Mouse (Mus musculus) G1E (cell line): ENCODE measurements around the gene Wnt4. TPM values are rescaled to one million over a fixed set of nuclear protein-coding genes. Genes with fewer than 3 reads are reported as not detected.

Experiments
- ATAC-seq: 2 replicates; pipeline ENCODE4 v1.8.0; 2016; ENCODE audit warnings: mild to moderate bottlenecking; ENCODE audit not compliant: insufficient number of reproducible peaks, poor library complexity, low FRiP score, severe bottlenecking; ENCODE audit errors: extremely low read depth
- DNase-seq: peaks from one replicate; pipeline ENCODE4 v3.0.0; 2012; ENCODE audit warnings: low spot score
- H3K27me3 ChIP-seq: 2 replicates; pipeline ENCODE4 v1.6.1; 2012; ENCODE audit warnings: mild to moderate bottlenecking, low read length, inconsistent platforms; ENCODE audit not compliant: insufficient read depth
- H3K36me3 ChIP-seq: replicated peaks from 2 replicates; pipeline ENCODE3; 2012; ENCODE audit warnings: mild to moderate bottlenecking, inconsistent platforms
- H3K4me1 ChIP-seq: 2 replicates; pipeline ENCODE4 v1.6.1; 2012; ENCODE audit warnings: low read depth, low read length, inconsistent platforms, mixed read lengths; ENCODE audit not compliant: insufficient read depth
- H3K4me3 ChIP-seq: 2 replicates; pipeline ENCODE4 v1.5.1; 2012; ENCODE audit warnings: low read depth, mild to moderate bottlenecking, inconsistent platforms, low read length, moderate library complexity, mixed read lengths
- H3K9me3 ChIP-seq: replicated peaks from 2 replicates; pipeline ENCODE4 v1.6.1; 2012; ENCODE audit warnings: inconsistent platforms
- CTCF ChIP-seq: IDR thresholded peaks from 2 replicates; pipeline ENCODE4 v1.5.1; 2012; ENCODE audit warnings: low read depth, low read length, inconsistent platforms, mixed read lengths
- GATA1 ChIP-seq: IDR thresholded peaks from 2 replicates; pipeline ENCODE4 v1.6.1; 2012; ENCODE audit warnings: borderline replicate concordance, low read length, inconsistent platforms, mixed read lengths
- GATA2 ChIP-seq: IDR thresholded peaks from 2 replicates; pipeline ENCODE4 v1.6.1; 2012; ENCODE audit warnings: low read depth, low read length, inconsistent platforms, borderline replicate concordance
- POLR2AphosphoS5 ChIP-seq: IDR thresholded peaks from 2 replicates; pipeline ENCODE4 v1.6.1; 2012; ENCODE audit warnings: low read depth, low read length, inconsistent platforms; ENCODE audit not compliant: insufficient replicate concordance
- TAL1 ChIP-seq: conservative IDR thresholded peaks from 2 replicates; pipeline ENCODE4 v1.6.1; 2012; ENCODE audit warnings: low read depth, low read length, inconsistent platforms, mixed read lengths
- polyA plus RNA-seq: library from polyadenylated mRNA; stranded (reverse); fragments of >175 nt; gene quantifications from 2 replicates; pipeline ENCODE4 v1.2.3, GENCODE M21; 2012
- total RNA-seq, 2 experiments: library from RNA; stranded (forward) in 1 of 2; stranded (reverse) in 1 of 2; fragments of 200-1000 nt in 1 of 2; fragments of >200 nt in 1 of 2; fragmentation: Nextera tagmentation in 1 of 2; gene quantifications; 2 replicates each; pipeline ENCODE4 v1.2.3; 2014 to 2017

Wnt4 gene
- total RNA-seq (2014; fragmentation: Nextera tagmentation) (not detected in 2 replicates), total RNA-seq (2017) (0.06 and 0.11 TPM in 2 replicates), polyA plus RNA-seq (not detected in 2 replicates)

GRCm38 (mm10) chr4:137277166-137277513 lies at the start of gene Wnt4:
Gene Wnt4 (plus strand): TSS chr4:137277489.
- no peak for ATAC-seq
- Histone ChIP-seq H3K27me3 (0 out of 2 replicates have a peak, but pooled peaks cover 6% of the 10 kb centered on the region), H3K4me1 (no peaks in the 10 kb centered on the region), H3K36me3 (no peaks in the 10 kb centered on the region), H3K9me3 (peaks cover 7% of the 10 kb centered on the region), H3K4me3 (no peak within 1 kb of the TSS)
- DNase-seq, result no peak
- TF ChIP-seq CTCF, result no peak
- TF ChIP-seq TAL1, result no peak

- Histone ChIP-seq H3K9me3 (no peaks in the 10 kb centered on the region), H3K27me3 (peaks cover 7% of the 10 kb centered on the region; the same call in 1 of the 2 replicates), H3K4me1 (no peaks in the 10 kb centered on the region; the same call in 1 of the 2 replicates), H3K4me3 (no peak overlapping the region), H3K36me3 (no peaks in the 10 kb centered on the region)
- ATAC-seq (no peak), DNase-seq (no peak)
- TF ChIP-seq GATA2 (no peak), CTCF (no peak), TAL1 (no peak), POLR2AphosphoS5 (no peak), GATA1 (no peak)
These were observed 48.6 kb upstream of the Wnt4 start for GRCm38 (mm10) chr4:137228566-137229115.

- peaks cover 5% of the 10 kb centered on the region; the same call in 1 of the 2 replicates for H3K27me3 ChIP-seq
- ATAC-seq (no peak), DNase-seq (no peak)
- no peaks in the 10 kb centered on the region; the same call in 1 of the 2 replicates for H3K4me1 ChIP-seq
- no peaks in the 10 kb centered on the region for H3K9me3 ChIP-seq
- no peaks in the 10 kb centered on the region for H3K36me3 ChIP-seq
- H3K4me3 ChIP-seq, result no peak overlapping the region
- no peak for TF ChIP-seq CTCF
- TF ChIP-seq GATA2, result no peak
- no peak for TF ChIP-seq TAL1
- TF ChIP-seq GATA1, result no peak
- TF ChIP-seq POLR2AphosphoS5, result no peak
These were observed 45.5 kb upstream of the Wnt4 start for GRCm38 (mm10) chr4:137231494-137232470.

- DNase-seq (no peak), ATAC-seq (no peak)
- Histone ChIP-seq H3K27me3 (peaks cover 5% of the 10 kb centered on the region; the same call in 1 of the 2 replicates), H3K4me1 (no peaks in the 10 kb centered on the region; the same call in 1 of the 2 replicates), H3K36me3 (no peaks in the 10 kb centered on the region), H3K9me3 (no peaks in the 10 kb centered on the region), H3K4me3 (no peak overlapping the region)
- TF ChIP-seq POLR2AphosphoS5 (no peak), GATA2 (no peak), CTCF (no peak), GATA1 (no peak), TAL1 (no peak)
These were observed 43.7 kb upstream of the Wnt4 start for GRCm38 (mm10) chr4:137233632-137234031.

GRCm38 (mm10) chr4:137234444-137234843 lies 42.8 kb upstream of the Wnt4 start:
- DNase-seq, result no peak
- Histone ChIP-seq H3K4me1 (no peaks in the 10 kb centered on the region; the same call in 1 of the 2 replicates), H3K36me3 (no peaks in the 10 kb centered on the region), H3K9me3 (no peaks in the 10 kb centered on the region), H3K4me3 (no peak overlapping the region), H3K27me3 (peaks cover 3% of the 10 kb centered on the region; the same call in 1 of the 2 replicates)
- ATAC-seq, result no peak
- TF ChIP-seq TAL1, result no peak
- no peak for TF ChIP-seq GATA2
- no peak for TF ChIP-seq GATA1
- TF ChIP-seq POLR2AphosphoS5, result no peak
- no peak for TF ChIP-seq CTCF

GRCm38 (mm10) chr4:137235368-137235767 lies 41.9 kb upstream of the Wnt4 start:
- DNase-seq, result no peak
- no peaks in the 10 kb centered on the region for H3K36me3 ChIP-seq
- no peak for ATAC-seq
- TF ChIP-seq TAL1 (no peak), GATA1 (no peak), POLR2AphosphoS5 (no peak), GATA2 (no peak), CTCF (no peak)
- H3K4me3 ChIP-seq, result no peak overlapping the region
- H3K4me1 ChIP-seq, result no peaks in the 10 kb centered on the region; the same call in 1 of the 2 replicates
- H3K27me3 ChIP-seq, result peaks cover 3% of the 10 kb centered on the region; the same call in 1 of the 2 replicates
- H3K9me3 ChIP-seq, result no peaks in the 10 kb centered on the region
